Mouse (Mus musculus) cerebellum, adult 11 months (tissue): ENCODE measurements around the gene AI464131.

Source experiments
- DNase-seq: peaks from one replicate; pipeline ENCODE4 v3.0.0; 2022

The AI464131 gene

GRCm38 (mm10) chr4:41504325-41504724 is 1.4 kb upstream of the AI464131 start:
- DNase-seq = no peak

DNA sequence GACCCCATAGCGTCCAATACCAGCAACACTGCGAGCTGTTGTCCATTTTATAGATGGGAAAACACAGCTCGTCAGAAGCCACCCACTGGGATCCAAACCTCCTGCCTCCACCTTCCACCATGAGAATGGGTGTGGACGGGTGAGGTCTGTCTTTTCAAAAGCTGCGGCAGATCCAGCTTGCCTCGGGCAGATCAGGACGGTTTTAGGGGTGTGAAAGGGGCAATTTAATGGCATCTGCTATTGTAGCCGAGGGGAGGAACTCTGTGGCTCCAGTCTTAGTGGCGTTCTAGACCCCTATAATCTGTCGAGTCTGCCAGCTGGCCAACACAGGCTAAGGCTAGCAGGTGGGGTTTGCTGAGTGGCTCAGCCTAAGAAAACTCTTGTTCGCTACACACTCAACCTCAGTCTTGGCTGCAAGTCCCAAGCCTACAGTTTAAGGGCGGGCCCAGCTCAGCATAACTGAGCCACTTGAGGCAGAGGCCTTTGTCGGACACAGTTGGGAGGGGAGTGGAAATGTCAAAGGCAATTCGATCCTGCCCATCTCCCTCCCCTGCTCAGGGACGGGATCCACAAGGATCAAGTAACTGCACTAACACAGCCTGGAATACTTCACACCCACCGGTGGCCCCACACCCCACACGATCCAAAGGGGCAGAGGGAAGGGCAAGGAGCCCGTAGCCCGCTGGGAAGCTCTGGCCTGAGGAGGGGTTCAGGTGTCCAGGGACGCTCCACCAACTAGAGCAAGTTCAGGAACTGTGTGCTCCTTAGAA is 520 bp downstream of the AI464131 start:
- no peak for DNase-seq

DNA sequence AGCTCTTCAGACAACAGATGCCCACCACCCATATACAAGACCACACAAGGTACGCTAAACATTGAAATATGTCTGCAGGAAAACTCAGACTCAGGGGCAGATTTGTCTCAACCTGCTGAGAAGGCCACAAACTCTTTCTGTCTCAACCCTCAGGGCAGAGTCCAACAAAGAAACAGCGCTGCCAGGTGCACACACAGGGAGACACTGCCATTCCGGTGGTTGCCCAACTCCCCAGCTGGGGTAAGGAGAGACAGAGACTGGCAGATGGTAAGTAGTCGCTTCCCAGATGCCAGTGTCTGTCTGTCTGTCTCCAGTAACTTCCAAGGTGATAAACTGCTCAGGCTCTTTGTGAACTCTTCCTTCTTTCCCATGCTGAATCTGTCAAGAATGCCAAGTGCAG is 2.1 kb downstream of the AI464131 start:
- no peak for DNase-seq

DNA sequence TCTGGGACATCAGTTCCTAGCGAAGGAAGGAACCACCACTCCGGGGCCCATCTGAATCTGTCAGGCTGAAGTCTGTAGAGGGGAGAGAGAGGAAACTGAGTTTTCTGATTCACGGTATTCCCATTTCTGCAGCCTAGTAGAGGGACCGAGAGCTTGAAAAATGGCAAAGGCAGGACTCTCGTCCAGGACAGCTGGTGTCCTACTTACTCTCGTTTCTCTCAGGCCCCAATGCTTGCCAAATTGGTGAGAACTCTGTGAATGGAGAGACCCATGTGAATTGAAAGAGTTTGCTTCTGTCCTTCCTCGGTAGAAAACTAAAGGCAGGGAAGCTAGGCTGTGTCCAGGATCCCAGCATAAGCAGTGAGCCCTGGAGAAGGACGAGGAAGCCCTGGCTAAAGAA is 3.3 kb downstream of the AI464131 start:
- no peak for DNase-seq

DNA sequence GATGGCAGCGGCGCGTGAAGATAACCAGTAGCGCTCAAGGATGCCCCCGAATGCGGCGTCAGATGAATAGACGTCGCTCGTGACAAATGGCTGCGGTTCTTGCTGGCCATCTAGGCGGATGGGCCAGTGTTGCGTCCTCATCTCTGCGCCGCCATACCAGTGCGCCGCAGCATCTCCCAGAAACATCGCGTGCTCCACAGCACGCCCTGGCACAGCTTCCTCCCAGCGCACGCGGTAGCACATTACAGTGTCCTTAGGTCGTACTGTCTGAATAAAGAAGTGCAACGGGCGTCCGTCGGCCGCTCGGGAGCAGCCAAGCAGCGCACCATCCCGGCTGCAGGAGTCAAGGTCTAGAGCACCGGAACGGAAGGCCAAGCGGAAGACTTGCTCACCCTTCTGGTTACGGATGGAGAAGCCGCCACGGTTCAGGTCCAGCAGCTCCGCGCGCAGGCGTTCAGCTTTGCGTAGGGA is 3.9 kb downstream of the AI464131 start:
- no peak for DNase-seq

DNA sequence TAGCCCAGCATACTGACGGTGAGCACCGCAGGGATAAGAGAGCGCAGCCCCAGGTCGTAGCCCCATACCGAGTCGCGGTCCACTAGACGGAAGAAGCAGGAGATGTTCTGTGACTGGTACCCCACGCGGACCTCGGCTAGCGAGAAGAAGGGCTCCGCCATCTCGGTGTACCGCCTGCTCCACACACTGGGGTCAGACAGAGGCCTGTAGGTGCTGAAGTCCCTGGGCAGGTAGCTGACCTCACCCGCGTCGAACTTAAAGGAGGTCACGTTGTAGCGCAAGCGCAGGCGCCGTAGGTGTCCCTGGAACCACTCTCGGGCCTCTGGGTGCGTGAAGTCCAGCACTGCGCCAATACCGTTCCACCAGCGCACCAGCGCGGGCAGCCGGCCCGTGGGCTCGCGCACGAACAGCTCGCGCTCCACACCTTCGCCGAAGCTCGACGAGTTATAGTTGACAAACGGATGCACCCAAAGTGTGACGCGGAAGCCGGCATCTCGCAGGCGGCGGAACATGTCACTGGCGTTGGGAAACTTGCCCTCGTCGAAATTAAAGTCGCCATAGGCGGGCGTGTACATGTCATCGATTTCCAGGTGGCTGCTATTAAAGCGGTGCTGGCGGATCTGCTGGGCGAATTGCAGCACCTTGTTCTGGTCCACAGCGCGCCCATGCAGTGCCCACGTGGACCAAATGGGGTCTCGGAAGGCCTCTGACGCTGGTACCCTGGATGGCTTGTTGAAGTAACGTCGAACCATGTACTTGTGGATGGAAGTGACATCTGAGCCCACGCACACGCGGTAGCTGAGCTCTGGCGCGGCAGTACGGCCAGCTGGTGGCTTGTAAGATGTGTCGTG is 4.7 kb downstream of the AI464131 start:
- no peak for DNase-seq

DNA sequence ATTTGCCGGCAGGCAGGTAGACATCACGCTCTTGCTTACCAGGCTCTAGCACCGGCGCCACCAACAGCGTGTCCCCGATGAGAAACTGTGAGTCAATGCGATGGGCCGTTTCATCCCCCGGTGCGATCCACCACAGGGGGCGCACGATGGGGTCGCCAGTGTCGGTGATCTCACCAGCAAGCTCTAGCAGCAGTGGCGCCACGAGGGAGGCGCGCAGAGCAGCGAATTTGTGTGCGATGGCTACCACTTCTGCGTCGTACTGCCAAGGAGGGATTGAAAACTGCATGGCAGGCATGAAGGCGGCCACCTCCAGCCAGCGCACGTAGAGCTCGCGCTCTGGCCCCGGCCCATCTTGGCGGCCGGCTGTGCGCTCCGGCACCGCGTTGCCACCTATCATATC is 5.3 kb downstream of the AI464131 start:
- peak; percentile 11 for DNase-seq

DNA sequence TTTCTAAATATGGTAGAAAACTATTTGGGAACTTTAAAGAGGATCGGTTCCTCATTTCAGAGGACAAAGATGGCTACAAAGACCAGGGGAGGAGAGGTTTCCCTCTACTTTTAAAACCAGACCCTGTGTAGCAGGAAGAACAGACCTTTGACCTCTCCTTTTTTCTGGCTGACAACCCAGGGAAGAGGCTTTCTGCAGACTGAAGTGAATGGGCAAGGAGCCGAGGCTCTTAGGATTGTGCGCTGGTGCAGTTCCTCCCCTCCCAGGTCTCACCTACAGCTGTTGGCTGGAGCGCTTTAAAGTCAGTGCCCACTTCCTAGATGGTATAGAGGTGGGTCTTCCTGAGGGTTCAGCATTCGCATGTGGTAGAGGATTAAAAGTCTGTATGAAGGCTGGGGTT is 5.8 kb downstream of the AI464131 start:
- DNase-seq = no peak

DNA sequence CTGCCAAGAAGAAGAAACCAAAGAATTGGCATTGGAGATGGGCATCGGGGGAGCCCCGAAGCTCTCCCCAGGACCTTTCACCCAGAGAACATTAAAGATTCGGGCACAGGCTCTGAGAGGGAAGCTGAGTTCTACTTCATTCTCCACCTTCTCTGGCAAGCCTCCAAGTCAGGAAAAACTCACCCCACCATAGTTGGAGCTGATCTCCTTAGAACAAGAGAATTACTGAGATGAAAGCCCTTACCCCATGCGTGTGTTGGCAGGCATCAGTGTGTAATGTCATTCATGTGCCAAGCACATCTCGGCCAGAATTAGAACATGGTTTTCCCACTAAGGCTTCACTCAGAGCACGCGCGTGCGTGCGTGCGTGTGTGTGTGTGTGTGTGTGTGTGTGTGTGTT is 7.0 kb downstream of the AI464131 start:
- no peak for DNase-seq

- no peak for DNase-seq
Observed at GRCm38 (mm10) chr4:41495076-41495475, 7.8 kb downstream of the AI464131 start.

- DNase-seq = no peak
Observed at GRCm38 (mm10) chr4:41494378-41494777, 8.5 kb downstream of the AI464131 start.

DNA sequence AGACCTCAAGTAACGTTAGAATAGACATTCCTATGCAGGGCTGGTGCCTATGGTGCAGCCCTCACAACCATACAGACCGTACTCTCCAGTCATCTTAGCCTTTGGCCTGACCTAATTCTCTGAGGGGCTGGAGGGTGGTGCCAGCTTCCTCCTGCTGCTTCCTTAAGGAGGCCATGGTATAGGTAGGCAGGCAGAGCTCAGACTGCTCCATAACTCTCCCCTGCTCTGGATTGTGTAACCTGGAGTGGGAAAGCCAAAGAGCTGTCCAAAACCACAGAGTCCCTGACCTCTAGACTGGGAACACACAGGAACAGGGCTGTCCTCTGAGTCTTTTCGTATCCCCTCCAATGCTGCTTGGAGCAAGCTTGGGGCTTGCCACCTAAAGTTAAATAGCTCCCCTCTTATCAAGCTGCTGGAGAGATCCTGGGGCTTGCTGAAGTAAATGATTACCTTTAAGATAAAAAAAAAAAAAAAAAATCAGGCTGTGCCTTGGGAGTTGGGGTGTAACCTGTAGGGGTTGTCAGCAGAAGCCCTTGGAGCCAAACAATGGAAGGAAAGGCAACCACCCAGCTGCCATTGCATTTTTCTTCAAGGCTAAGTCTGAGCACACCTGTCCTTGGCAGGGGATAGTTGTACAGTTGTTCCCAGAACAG is 9.3 kb downstream of the AI464131 start:
- no peak for DNase-seq

DNA sequence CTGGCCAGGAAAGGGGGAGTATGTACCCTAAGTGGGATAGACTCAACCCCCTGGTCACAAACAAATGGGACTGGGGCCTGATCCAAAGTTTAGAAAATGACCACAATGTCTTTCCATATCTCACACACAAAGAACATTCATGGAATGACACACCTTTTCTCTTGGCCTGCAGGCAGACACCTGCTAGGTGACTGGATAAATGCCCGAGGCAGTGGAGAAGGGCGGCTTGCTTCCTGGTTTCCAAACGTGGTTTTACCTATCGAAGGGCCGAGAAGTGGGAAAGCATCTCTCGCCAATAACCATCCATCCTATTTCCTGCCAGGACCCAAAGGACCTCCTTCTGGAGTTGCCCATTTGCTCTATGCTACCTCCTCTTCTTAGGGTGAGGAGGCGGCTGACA is 9.9 kb downstream of the AI464131 start:
- DNase-seq = no peak

GRCm38 (mm10) chr4:41481601-41482017 is 21.3 kb downstream of the AI464131 start:
- DNase-seq = no peak

DNA sequence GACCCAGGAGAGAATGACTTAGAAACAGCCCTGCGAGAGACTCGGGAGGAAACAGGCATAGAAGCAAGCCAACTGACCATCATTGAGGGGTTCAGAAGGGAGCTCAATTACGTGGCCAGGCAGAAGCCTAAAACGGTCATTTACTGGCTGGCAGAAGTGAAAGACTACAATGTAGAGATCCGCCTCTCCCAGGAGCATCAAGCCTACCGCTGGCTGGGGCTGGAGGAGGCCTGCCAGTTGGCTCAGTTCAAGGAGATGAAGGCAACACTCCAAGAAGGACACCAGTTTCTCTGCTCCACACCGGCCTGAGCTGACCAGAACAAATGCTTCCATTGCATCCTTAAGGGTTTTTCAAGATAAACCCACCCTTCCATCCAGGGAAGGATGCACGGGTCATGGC is 22.6 kb downstream of the AI464131 start:
- no peak for DNase-seq

DNA sequence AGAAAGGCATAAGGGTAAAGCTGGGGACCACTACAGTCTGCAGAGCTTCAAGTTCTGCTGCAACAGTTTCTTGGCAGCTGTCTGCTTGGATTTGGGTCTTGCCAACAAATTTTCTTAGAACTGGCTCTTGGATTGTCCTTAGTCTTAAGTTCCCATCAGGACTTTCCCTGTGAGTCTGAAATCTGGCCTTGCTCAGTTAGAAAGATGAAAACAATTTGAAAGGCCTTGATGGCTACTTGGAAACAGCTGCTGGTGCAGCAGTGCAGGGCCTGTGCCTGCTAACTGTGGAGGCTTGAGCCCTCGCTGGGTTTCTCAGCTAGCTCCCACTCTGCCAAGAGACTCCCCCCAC is 23.4 kb downstream of the AI464131 start:
- DNase-seq = no peak

DNA sequence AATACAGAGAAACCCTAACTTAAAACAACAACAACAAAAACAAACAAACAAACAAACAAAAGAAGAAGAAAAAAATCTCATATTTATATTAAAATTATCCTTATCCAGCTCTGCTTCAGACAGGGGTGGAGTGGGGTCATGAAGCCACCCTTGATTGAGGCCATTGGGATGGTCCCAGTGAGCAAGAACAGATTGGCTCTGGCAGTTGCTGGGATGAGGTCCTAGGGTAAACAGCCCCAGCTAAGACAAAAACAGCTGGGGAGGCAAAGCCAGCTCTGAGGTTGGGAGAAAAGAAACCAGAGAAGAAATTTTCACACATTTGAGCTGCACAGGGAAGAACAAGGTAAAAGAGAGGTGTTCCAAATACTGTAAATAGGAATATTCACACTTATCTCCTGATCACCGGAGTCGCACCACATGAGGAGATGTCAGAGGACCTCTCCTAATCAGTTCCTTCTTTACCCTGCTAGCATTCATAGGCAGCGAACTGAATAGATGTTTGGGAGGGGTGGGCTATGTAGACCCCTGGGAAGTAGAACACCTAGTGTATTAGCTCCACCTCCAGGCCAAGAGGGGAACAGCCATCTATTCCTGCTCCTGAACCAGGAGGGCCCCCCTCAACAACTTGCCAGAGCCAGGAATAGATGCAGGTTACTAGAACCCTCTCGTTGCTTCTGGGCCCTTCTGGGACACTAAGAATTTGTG is 24.0 kb downstream of the AI464131 start:
- DNase-seq = no peak

DNA sequence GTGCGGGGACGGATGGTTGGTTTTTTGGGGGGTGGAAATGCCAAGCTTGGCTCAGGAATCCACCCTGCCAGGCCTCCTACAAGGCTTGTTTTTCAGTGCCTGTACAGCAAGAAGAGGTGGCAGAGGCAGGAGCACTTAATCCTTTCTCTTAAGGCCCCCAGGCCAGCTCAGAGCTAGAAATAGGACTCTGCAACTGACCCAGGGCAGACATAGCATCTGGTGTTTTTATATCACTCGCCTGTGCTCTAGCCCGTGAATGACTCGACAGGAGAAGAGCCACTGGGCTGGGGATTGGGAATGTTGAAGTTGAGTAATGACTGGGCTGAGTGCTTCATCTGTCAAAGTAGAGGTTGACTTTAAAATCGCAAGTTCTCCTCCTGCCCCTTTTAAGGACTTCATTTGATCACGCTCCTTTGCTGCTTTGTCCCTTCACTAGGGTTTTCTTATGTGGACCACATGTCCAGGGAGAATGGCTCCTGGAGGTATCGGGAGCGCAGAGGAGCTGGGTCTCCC is 25.2 kb downstream of the AI464131 start:
- DNase-seq = no peak

DNA sequence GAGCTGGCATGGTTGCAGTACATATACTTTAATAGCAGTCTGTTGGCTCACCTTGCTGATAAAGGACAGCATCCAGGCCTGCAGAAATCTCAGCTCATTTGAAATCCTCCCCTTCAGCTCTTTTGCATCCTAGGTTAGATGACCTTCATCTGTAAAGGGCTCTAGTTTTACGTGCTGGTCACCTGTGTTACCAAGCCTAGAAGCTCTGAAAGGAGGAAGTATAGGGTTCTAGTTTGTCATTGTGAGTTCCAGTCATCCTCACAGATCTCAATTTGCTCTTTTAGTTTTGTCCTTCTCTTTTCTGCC is 31.5 kb downstream of the AI464131 start:
- DNase-seq = no peak

GRCm38 (mm10) chr4:41470684-41471383 is 32.0 kb downstream of the AI464131 start:
- DNase-seq = no peak

DNA sequence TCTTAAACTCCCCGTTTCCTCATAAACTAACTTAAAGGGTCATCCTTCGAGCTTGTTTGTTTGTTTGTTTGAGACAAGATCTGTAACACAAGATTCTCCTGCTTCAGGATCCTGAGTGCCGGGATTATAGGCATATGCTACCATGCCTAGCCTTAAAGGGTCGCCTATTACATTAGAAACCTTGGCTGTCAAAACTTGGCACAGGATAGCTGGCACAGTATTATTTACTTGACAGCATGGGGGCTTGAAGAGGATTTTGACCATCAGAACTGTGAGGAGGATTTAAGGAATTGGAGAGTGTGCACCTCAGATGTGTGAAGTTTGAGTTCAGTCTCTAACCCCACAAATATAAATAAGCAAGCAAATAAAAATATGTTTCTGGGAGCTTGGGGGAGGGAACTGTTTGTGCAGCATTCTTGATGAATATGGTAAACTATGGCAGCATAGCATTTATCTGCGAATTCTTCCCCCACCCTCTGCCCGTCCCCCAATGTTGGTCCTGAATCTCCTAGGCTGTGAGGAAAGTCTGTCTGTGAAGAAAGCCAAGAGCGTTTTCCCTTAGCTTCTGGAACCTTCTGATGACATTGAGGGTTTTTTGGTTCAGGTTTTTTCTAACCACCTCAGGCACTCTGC is 32.7 kb downstream of the AI464131 start:
- no peak for DNase-seq

- no peak for DNase-seq
Observed at GRCm38 (mm10) chr4:41469199-41469598, 33.7 kb downstream of the AI464131 start.
